In genomic region chr8:31348504-31348903, GRCm38 (mm10) we compare ENCODE assay signal across 23 mouse cellular contexts.
DNase-seq lines count a peak whose midpoint lies in the region; ATAC-seq and TF ChIP-seq lines count a peak whose summit lies in the region.
"Had no signal": no experiment of that assay in that cellular context is flagged by ENCODE, and none has a peak within 500 bp of the region (broad histone marks: within the 10 kb centered on the region; RNA-seq: fewer than 3 reads in every experiment).

No protein-coding gene starts in this region.

- TF ChIP-seq RAD21 in CH12.LX (IDR thresholded peaks at IDR 0.05; ENCODE audit: low read depth, low read length): no peak
- no peak for TF ChIP-seq RAD21 in MEL (IDR thresholded peaks at IDR 0.05; ENCODE audit: low read depth, low read length)

- no peak overlapping the region for H3K9ac ChIP-seq in CH12.LX (ENCODE audit: insufficient read depth, low read depth)
- H3K9ac ChIP-seq in ES-E14 (ENCODE audit: insufficient read depth, low read depth, low read length, poor library complexity, severe bottlenecking): no peak overlapping the region
- H3K9ac ChIP-seq in MEL (ENCODE audit: control insufficient read depth, low read depth, low read length, poor library complexity, severe bottlenecking): no peak overlapping the region
- no peak overlapping the region for H3K9ac ChIP-seq in intestine, embryonic 15.5 days

- TF ChIP-seq CTCF in CH12.LX (conservative IDR thresholded peaks at IDR 0.05 in 1 of 2, IDR thresholded peaks at IDR 0.05 in 1 of 2; ENCODE audit: low read depth in 2 of 2, low read length in 2 of 2): no peak
- no peak for TF ChIP-seq CTCF in MEL (IDR thresholded peaks at IDR 0.05 in 2 of 3, conservative IDR thresholded peaks at IDR 0.05 in 1 of 3; ENCODE audit: control insufficient read depth in 1 of 3, insufficient read depth in 1 of 3, low read depth in 2 of 3, low read length in 3 of 3, poor library complexity in 1 of 3, severe bottlenecking in 1 of 3)

- in situ Hi-C loops in CH12.LX (cut with MboI; ENCODE audit: low pct_ligation_motif_present, low pct_unique_long_range_greater_than_20kb, low sequenced_read_pairs) (no loop called here), ES-E14 (cut with MboI; ENCODE audit: low sequenced_read_pairs in 2 of 2, unreplicated experiment in 2 of 2) (no loop called here)

- no peaks in the 10 kb centered on the region for H3K79me2 ChIP-seq in CH12.LX (replicated peaks; ENCODE audit: control insufficient read depth, extremely low read depth, insufficient read depth, poor library complexity, severe bottlenecking)
- H3K79me2 ChIP-seq in MEL (ENCODE audit: control insufficient read depth, insufficient read depth, low read length, poor library complexity): no peaks in the 10 kb centered on the region

- no peak for ATAC-seq in intestine, embryonic 15.5 days
- ATAC-seq: activated CD4-positive, CD25-positive, alpha-beta regulatory T cell, adult 4 months; CD4-positive, CD25-positive, alpha-beta regulatory T cell, adult 4 months; Patski had no signal

- WGBS in intestine, embryonic 15.5 days: 77% methylated on average over 4 of the region's 4 CpGs

- H3K36me3 ChIP-seq in CH12.LX (replicated peaks in 1 of 2; ENCODE audit: control insufficient read depth in 1 of 2, insufficient read depth in 1 of 2, low read length in 1 of 2) (no peaks in the 10 kb centered on the region), ES-E14 (ENCODE audit: control insufficient read depth, insufficient read depth, low read length, poor library complexity, severe bottlenecking) (no peaks in the 10 kb centered on the region), MEL (ENCODE audit: control insufficient read depth in 1 of 2, insufficient read depth in 2 of 2, low read length in 2 of 2) (no peaks in the 10 kb centered on the region)
- H3K36me3 ChIP-seq in intestine, embryonic 15.5 days: no peaks in the 10 kb centered on the region
- H3K36me3 ChIP-seq: G1E had no signal

- H3K27me3 ChIP-seq in CH12.LX (replicated peaks) (peaks cover 4% of the 10 kb centered on the region), MEL (ENCODE audit: control insufficient read depth in 1 of 2, insufficient read depth in 2 of 2, low read length in 2 of 2) (no peaks in the 10 kb centered on the region)
- H3K27me3 ChIP-seq in intestine, embryonic 15.5 days (replicated peaks): no peaks in the 10 kb centered on the region
- H3K27me3 ChIP-seq: Patski had no signal

- H3K4me3 ChIP-seq in CH12.LX (replicated peaks in 1 of 3; ENCODE audit: low read depth in 2 of 3, low read length in 2 of 3, poor library complexity in 1 of 3): no peak overlapping the region
- no peak overlapping the region for H3K4me3 ChIP-seq in ES-E14 (ENCODE audit: insufficient read depth in 1 of 2, low read depth in 1 of 2, low read length in 2 of 2, poor library complexity in 1 of 2, severe bottlenecking in 1 of 2)
- no peak overlapping the region for H3K4me3 ChIP-seq in MEL (ENCODE audit: control insufficient read depth in 1 of 2, insufficient read depth in 1 of 2, low read depth in 2 of 2, low read length in 2 of 2)
- no peak overlapping the region for H3K4me3 ChIP-seq in intestine, embryonic 15.5 days (replicated peaks)

- dilution Hi-C loops in CH12.LX (cut with MboI; ENCODE audit: extremely low pct_ligation_motif_present, extremely low pct_unique_long_range_greater_than_20kb, low sequenced_read_pairs): no loop called here

- peaks cover 2% of the 10 kb centered on the region for H3K9me3 ChIP-seq in CH12.LX (replicated peaks; ENCODE audit: low read length)
- no peaks in the 10 kb centered on the region for H3K9me3 ChIP-seq in ES-E14 (ENCODE audit: control insufficient read depth, insufficient read depth, low read depth, low read length)
- H3K9me3 ChIP-seq in MEL (replicated peaks; ENCODE audit: insufficient read depth, low read length): no peaks in the 10 kb centered on the region
- no peaks in the 10 kb centered on the region for H3K9me3 ChIP-seq in intestine, embryonic 15.5 days
- H3K9me3 ChIP-seq: G1E had no signal

- TF ChIP-seq POLR2A in CH12.LX (IDR thresholded peaks at IDR 0.05; ENCODE audit: low read depth, low read length) (no peak), MEL (IDR thresholded peaks at IDR 0.05; ENCODE audit: control insufficient read depth in 1 of 2, insufficient read depth in 1 of 2, low read depth in 1 of 2, low read length in 2 of 2, poor library complexity in 1 of 2) (no peak)

- DNase-seq in CH12.LX (ENCODE audit: extremely low read depth): no peak
- no peak for DNase-seq in ES-E14 (ENCODE audit: low read depth, low spot score)
- DNase-seq in MEL (ENCODE audit: low read depth, low spot score): no peak
- DNase-seq in testis, postnatal 10 days (ENCODE audit: low spot score): no peak
- no peak for DNase-seq in lung, postnatal 14 days
- DNase-seq: adrenal gland, adult 2 months; adrenal gland, adult 8-10 months; adrenal gland, postnatal 10 days; adrenal gland, postnatal 14 days; adrenal gland, postnatal 25 days; adrenal gland, postnatal 36 days; B cell, adult 2 months; cerebellum, adult 11 months; cerebellum, adult 11-12 months; cerebellum, adult 18-20 months; cerebellum, adult 2 months; cerebellum, adult 8-10 months; cerebellum, adult 9-10 months had no signal

- H3K4me1 ChIP-seq in CH12.LX (ENCODE audit: control insufficient read depth in 1 of 2, insufficient read depth in 2 of 2): no peaks in the 10 kb centered on the region
- no peaks in the 10 kb centered on the region for H3K4me1 ChIP-seq in ES-E14 (ENCODE audit: control insufficient read depth in 2 of 2, insufficient read depth in 2 of 2, low read length in 2 of 2, poor library complexity in 1 of 2)
- H3K4me1 ChIP-seq in MEL (ENCODE audit: control insufficient read depth in 1 of 2, insufficient read depth in 2 of 2, low read length in 2 of 2): no peaks in the 10 kb centered on the region
- H3K4me1 ChIP-seq in intestine, embryonic 15.5 days (replicated peaks): no peaks in the 10 kb centered on the region

- no peak overlapping the region for H3K4me2 ChIP-seq in CH12.LX (ENCODE audit: insufficient read depth, low read depth, poor library complexity, severe bottlenecking)
- H3K4me2 ChIP-seq in intestine, embryonic 15.5 days (replicated peaks): no peak overlapping the region

- H3K27ac ChIP-seq in CH12.LX (ENCODE audit: insufficient read depth, low read depth) (no peak overlapping the region), ES-E14 (ENCODE audit: insufficient read depth, low read depth, low read length, poor library complexity, severe bottlenecking) (no peak overlapping the region), MEL (ENCODE audit: control insufficient read depth, low read depth, low read length) (no peak overlapping the region)
- no peak overlapping the region for H3K27ac ChIP-seq in intestine, embryonic 15.5 days

- TF ChIP-seq EP300 in CH12.LX (IDR thresholded peaks at IDR 0.05; ENCODE audit: low read length) (no peak), MEL (IDR thresholded peaks at IDR 0.05; ENCODE audit: low read depth in 1 of 2, low read length in 2 of 2) (no peak)

TF ChIP-seq in CH12.LX, 34 proteins besides CTCF, POLR2A, EP300 and RAD21:
- TF ChIP-seq MAZ (IDR thresholded peaks at IDR 0.05; ENCODE audit: low read depth, low read length) (no peak), JUN (IDR thresholded peaks at IDR 0.05; ENCODE audit: insufficient read depth, low read depth, low read length) (no peak), ZNF384 (IDR thresholded peaks at IDR 0.05; ENCODE audit: low read depth, low read length) (peak; percentile 70; the same call in 1 of the 2 replicates), PAX5 (IDR thresholded peaks at IDR 0.05; ENCODE audit: low read length) (no peak), KAT2A (IDR thresholded peaks at IDR 0.05; ENCODE audit: insufficient replicate concordance, low read length) (no peak), USF2 (conservative IDR thresholded peaks at IDR 0.05; ENCODE audit: low read depth, low read length) (no peak), BHLHE40 (IDR thresholded peaks at IDR 0.05; ENCODE audit: low read depth, low read length) (no peak), MAFK (IDR thresholded peaks at IDR 0.05; ENCODE audit: insufficient replicate concordance, low read length) (no peak)
TF ChIP-seq in CH12.LX: peak in this region for 1.

TF ChIP-seq in ES-E14, 5 proteins besides CTCF, POLR2A, EP300 and RAD21:
- TF ChIP-seq ZNF384 (IDR thresholded peaks at IDR 0.05; ENCODE audit: low read depth, low read length) (peak; percentile 60; the same call in 1 of the 2 replicates), CHD2 (IDR thresholded peaks at IDR 0.05; ENCODE audit: low read depth, low read length) (no peak)

TF ChIP-seq in MEL, 35 proteins besides CTCF, POLR2A, EP300 and RAD21:
- TF ChIP-seq NELFE (IDR thresholded peaks at IDR 0.05; ENCODE audit: low read depth, low read length) (no peak), ZNF384 (IDR thresholded peaks at IDR 0.05; ENCODE audit: low read depth, low read length) (0 out of 2 replicates have a peak, but pooled peaks have one; percentile 11)

Comparison
In these comparisons a context has a peak if more than half of its experiments do, and no peak if none do; other contexts are left out.
1. Of the 35 proteins assayed by ChIP-seq in both MEL and CH12.LX: peak only in MEL: none; only in CH12.LX: none; in both: ZNF384; in neither: 34.